Mouse (Mus musculus): ENCODE data around the gene Klhl20.
A peak's percentile ranks its signal among the peaks of the same experiment; 100 is the strongest.
"Not testable (repeated sequence)": the region's sequence is repeated elsewhere in the genome, so short reads cannot be mapped to it uniquely, and the experiment has no call there.

Klhl20 gene

DNA sequence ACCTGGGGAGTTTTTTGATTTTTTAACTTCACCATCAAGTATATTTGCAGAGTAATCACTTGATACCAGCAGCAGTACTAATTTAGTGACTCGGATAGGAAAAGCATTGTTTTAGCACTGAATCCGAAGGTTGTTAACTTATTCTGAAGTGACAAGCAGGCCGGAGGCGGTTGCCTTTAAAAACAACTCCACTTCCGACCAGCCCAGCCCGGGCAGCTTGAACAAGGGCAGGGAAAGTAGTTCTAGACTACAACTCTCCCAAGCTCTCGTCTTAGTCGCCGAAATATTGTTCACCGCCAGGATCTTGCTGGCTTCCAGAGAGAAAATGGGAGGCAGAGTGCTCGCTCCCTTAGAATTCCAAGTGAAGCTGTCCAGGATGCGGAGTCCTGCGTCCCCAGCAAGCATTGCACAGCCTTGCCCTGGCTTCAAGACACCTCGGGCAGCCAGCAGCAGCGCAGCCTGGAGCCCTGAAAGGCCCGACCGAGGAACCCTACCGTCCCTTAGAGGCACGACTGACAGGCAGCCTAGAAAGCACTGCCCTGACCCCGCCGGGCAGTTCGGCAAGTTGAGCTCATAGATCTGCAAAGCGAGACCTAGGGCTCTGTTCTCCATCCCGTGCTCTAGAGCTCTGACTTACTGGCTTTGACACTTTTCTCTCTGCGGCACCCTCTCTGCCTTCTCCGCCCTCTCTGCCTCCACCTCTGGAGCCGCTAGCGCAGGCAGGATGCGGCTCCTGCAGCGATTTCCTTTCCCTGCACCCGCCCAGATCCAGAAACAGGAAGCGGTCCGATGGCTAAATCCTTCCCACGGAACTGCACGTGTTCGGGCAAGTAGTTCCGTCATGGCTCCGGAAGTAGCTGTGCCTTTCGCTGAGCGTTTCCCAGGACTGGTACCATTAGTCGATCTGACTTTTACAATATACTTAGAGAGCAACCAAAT, at the start of gene Klhl20:
Gene Klhl20 (minus strand): TSS at position 786 of the 939 bp plus-strand sequence.
- DNase-seq = peak; percentile 78 to 87

DNA sequence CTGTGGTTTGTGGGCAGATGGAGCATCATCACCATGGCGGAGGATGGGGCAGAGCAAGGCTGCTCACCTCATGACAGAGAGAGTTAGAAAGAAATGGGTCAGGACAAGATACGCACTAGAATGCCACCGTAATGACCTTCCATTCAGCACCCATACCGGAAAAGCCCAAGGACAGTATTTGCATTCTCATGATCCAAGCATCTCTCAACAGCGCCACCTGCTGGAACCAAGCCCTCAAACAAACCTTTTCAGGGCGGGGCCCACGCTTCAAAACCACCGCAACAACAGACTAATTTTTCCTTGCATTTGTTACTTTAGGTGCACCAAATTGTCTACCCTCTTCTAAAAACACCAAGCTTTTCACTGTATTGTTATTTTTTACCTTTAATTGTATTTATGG, 49.4 kb upstream of the Klhl20 start:
- peak in 1 of 2 experiments; percentile 30 for DNase-seq

DNA sequence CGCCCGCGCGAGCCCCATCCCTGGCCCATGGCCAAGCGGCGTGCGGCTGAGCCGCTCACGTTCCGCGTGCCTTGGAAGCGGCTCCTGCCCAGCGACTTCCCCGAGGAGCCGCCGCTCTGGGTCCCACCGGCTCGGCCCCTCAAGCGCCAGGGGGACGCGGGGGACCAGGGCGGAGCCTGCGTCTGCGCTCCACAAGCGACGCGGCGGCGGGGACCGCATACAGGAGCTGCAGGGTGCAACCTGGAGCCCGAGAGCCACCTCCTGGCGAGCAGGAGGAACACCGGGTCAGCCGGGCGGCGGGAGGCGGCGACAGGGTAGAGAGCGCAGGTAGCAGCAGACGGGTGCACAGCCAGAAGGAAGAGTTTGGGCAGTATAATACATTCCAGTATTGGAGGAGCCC, 39.3 kb upstream of the Klhl20 start:
- DNase-seq = peak; percentile 60 to 61

DNA sequence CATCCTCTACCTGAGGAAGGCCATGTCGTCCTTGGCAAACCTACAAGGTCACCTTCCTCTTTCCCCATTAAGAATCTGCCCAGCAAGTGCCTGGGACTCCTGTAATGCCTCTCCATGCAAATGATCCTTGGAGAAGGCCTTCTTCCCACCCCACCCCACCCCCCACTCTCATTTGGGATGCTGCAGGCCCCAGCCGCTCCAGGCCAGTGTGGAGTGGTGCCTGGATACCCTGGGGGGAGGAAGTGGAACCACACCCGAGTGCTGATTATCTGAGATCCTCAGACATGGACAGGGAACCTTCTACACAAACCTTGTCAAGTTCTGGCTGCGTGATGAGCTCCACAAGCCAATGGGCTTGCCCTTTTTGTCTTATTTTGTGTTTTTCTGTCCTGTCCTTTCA, 29.0 kb upstream of the Klhl20 start:
- no peak for DNase-seq

DNA sequence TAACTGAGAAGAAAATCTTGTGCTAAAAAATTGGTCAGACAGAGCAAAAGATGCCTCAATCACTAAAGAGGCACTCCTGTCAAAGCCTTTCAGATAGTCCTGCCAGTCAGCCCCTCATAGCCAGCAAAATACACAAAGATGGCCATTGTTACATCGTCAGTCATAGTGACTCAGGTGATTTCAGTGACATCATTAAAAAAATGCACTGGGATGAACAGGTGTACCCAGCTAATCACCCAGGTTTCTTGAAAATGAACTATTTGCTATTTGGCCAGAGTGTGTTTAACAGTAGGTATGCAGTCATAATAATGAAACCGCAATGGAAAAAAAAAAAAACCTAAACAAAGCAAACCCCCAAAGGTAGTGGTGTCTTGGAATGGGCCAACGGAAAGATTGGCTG, 27.9 kb upstream of the Klhl20 start, which contains the start of gene Tex50:
Gene Tex50 (minus strand): TSS at position 101 of the 400 bp plus-strand sequence.
- DNase-seq = no peak

DNA sequence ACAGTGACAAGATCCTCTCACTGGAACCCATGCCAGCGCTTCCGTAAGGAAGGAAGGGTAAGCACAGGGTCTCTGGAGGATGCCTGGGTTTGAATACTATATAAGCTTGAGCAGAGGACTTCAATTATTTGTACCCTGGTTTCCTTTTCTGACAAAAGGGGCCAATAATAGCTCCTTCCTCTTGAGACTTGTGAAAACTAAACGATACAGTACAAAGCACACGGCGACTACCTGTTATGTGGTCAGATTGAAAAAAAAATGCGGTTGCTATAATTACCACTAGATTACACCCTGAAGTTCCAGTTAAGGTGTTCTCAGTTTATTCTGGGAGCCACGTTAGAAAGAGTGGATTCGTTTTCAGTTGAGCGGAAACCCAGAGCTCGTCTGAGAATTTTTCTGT, 25.2 kb upstream of the Klhl20 start:
- DNase-seq = no peak

DNA sequence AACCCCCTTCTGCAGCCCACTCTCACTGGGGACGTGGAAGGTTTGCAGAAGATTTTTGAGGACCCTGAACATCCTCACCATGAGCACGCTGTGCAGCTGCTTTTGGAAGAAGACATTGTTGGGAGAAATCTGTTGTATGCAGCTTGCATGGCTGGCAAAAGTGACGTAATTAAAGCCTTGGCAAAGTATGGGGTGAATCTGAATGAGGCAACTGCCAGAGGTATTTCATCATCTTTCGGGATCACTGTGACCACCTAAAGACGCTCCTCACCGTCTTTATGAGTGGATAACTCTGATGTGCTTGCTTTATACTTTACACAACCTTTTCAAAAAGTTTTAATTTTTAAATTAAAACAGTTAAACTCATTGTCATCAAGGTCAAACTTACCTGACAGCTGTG, 19.8 kb upstream of the Klhl20 start:
- DNase-seq = no peak

DNA sequence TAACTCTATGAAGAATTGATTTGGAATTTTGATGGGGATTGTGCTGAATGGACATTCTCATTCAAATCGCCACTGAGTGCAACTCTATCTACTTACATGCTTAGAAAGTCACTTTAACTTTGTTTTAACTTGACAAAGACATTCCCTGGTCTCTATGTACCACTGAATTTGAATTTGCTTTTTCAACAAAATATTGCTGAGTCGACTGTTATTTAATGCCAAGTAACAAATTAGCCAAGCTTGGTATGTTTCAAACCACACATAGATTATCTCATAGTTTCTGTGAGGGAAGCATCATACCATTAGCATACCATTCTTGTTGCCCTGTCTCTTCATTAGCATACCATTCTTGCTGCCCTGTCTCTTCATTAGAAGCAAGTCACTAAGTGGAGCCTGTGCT, 16.6 kb upstream of the Klhl20 start:
- DNase-seq = no peak

DNA sequence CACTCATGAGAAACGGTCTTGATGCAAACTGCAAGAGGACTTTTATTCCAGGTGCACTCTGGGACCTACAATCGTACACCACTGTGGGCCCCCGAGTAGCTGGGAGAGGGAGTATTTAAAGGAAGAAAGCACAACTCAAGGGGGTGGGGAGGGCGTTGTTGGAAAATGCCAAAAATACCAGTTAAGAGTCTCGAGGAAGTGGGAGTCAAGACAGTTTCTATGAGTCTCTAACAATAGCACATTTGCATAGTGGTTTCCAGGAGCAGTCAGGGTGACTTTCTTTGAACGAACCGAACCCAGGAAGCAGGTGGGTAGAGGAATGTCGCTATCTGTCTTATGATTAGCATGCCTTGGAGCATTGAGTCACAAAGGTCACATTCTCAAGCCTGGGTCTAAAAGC, 14.3 kb upstream of the Klhl20 start:
- DNase-seq = not testable (repeated sequence)

DNA sequence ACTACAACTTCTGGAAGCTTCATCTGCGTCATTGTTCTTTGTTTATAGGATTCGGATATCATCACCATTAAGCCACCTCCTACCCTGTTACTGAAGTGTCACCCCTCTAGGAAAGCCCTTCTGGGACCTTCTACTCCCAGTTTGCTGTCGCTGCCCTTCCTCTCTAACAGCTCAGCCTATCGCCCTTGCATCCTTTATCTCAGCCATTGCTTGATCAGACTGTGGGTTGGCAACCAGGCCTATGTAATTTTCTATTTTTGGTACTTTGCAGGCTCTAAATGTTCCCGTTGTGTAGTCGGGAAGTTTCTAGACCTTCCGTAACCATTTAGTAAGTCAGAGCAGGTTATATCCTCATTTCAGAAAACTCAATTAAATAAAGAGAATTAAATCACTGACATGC, 11.9 kb upstream of the Klhl20 start:
- DNase-seq = no peak

DNA sequence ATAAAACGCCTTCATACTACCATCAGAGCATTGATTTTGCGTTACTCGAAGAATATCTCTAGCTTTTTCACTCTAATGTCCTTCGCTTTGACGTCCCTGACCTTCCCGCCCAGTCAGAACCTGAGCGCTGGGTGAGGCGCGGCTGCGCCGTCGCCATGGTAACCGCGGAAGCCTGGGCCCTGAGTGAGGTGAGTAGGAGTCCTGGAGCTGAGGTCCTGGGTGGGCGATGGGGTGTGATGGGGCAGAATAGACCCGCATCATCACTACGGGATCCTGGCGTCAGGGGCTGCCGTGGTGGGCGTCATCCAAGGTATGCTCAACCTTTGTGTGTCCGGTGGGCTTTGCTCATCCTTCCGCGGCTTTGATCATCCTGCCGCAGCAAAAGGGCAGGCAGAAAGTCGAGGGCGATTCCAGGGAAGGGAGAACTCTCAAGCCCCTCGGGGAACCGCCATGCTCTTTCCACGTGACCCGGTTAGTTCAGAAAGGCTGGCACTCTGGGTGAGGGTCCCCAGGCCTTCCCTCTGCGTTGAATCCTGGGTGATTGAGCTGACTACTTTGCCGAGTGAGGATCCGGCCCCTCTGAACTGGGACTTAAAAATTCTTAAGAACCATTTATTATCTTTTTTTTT, 11.3 kb upstream of the Klhl20 start, which contains the start of gene Ankrd45:
Gene Ankrd45 (plus strand): TSS at position 161 of the 629 bp plus-strand sequence.
- peak in 1 of 2 experiments; percentile 15 for DNase-seq

DNA sequence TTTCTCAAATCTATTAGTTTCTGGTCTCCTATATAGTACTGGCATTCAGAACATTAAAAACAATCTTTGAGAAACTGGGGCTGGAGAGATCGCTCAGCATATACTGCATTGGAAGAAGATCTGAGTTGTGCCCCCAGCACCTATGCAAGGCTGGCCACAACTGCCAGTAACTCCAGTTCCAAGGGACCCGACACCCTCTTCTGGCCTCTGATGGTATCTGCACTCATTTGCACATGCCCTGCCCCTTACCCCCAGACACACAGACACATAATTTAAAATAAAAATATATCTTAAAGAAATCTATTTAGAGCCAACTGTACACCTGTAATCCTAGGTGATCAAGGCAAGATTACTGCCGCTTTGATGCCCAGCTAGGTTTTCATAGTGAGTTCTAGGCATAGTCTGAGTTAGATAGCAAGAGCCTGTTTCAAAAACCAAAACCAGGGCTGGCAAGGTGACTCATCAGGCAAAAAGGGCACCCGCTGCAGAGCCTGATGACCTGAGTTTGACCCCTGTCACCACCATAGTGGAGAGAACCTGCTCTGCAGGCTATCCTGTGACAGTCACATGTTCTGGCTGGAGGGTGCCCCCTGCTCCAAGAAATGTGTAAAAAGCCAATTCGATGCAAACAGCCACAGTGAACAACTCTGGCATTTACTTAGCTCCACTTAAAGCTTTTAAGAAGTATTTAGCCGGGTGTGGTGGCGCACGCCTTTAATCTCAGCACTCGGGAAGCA, 8.9 kb upstream of the Klhl20 start:
- no peak for DNase-seq

DNA sequence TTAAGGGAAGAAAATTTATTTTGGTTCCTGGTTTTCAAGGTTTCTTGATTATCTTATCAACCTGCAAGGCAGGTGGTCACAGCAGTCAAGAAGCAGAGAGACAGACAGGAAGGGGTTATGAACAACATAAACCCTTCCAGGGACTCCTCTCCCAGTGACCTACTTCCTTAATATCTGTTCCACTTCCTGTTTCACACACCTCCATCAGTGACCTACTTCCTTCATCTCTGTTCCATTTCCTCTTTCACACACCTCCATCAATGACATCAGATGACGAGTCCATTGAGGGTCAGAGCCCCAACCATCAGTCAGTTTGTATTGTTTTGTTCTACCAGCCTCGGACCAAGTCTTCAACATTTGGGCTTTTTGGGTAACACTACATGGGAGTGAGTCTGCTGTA, 8.2 kb upstream of the Klhl20 start:
- DNase-seq = no peak

DNA sequence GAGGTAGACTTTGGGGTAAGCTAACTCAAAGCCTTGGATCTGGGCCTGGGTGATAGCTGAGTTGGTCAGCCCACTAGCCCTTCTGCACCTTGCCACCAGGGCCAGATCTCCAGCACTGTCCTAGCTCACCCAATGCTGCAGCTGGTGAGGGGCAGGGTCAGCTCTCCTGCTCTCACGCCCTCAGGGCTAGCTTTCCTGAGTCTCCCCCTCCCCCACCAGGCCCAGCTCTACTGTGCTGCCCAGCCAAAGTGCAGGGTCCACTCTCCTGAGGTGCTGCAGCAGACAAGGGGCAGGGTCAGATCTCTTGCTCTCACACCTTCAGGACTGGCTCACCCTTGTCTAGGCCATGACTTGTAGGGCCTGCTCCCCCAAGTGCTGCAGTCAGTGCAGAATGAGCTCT, 4.8 kb downstream of the Klhl20 start:
- no peak for DNase-seq

DNA sequence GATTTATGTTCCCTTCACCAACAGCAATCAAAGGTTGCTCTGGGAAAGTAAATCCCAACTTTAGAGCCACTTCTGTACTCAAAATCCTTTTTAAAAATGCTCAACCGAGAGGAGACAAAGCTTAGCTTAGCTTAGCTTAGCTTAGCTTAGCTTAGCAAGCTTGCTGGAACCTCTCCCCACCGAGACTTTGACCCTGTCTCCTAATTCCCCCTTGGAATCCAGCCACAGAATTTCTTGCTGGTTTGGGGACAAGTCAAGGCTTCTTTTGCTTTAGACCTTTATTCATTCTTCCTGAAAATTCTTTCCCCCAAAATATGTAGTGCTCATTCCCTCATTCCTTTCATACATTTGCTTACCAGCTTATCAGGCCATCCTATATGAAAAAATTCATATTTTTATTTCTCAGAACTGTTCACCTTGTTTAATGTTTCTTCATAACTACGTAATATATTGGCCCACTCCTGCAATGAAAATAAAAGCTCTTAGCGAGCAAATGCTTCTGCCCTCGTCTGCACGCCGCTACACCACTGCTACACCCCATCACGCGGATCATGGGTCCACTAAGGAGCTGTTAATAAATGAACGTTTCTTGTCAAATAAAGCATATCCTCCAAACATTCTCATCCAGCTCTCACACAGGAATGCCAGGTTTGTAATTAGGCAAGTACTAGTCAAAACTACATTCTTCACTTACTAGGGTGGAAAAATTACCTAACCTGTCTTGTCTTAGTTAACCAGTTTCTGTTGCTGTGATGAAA, 8.5 kb downstream of the Klhl20 start:
- no peak for DNase-seq

DNA sequence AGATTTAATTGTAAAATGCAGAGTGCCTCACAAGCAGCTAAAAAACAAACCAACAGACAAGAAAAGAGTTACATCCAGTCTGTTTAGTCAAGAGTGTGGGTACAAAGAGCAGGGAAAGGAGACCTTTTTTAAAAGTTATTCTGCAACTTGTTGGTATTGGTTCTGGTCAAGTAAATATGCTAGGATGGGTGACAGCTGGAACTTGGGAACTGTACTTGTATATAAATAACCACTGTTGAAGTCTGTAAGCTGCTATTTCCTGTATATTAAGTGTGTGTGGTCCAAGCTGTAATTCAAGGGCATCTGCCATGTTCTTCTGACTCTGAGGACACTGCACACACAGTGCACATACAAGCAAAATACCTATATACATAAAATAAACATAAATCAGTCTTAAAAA, 16.7 kb downstream of the Klhl20 start:
- DNase-seq = no peak

DNA sequence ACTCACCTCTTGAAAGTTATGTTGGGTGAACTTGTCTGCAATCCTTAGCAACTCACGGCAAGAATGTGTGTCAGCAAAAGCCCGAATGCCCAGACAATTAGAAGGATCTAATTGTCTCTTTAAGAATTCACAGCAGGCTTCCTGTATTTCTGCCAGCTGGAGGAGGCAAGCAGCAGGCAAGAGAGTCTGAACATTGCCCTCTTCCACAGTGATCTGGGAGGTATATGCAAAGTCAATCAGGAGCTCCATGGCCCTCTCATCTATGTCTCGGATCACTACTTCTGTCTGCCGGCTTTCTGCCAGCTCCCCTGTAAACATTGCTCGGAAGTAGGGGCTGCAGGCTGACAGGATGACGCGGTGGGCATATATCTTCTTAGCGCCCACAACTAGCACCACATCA, 22.1 kb downstream of the Klhl20 start:
- no peak for DNase-seq

DNA sequence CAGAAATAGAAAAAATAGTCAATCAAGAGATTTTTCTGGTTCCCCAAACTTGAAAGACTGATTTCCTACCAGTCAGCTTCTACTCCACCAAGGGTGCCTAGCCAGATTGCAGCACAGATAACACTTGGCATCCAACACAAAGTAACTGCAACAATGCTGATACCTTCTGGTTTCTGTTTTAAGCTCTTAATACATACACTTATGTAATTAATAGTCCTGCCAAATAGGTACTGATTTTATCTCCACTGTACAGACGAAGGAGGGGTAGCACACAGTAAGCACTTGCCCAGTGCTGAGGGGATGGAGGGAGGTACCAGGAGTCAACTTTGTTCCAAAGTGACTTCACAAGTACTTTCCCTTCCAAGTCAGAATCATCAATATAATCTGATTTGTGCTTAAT, 27.5 kb downstream of the Klhl20 start:
- DNase-seq = no peak

DNA sequence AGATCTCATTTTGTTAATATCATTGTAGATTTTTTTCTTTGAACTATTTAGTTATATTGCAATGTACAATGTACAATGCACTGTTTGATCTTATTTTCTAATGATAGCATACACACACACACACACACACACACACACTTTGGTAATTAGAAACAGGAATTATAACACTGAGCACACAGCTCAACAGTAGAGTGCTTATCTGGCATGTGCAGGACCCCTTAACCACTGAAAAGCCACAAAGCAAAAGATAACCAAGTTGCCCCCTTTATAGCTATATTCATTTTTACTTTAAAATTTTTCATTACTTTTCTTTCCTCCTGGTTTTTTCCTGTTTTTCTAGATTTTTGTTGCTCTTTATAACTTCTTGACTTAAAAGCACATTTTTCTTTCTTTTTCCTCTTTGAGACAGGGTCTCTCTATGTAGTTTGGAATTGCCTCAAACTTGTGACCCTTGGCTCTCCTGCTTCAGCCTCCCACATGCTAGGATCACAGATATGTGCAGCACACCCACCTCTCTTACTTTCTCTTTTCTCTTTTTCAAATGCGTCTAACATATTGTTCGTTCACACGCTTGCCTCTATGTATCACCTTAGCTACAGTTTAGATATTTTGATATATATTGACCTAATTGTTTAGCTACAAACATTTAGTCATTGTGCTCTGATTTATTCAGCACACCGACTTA, 31.4 kb downstream of the Klhl20 start:
- no peak for DNase-seq

DNA sequence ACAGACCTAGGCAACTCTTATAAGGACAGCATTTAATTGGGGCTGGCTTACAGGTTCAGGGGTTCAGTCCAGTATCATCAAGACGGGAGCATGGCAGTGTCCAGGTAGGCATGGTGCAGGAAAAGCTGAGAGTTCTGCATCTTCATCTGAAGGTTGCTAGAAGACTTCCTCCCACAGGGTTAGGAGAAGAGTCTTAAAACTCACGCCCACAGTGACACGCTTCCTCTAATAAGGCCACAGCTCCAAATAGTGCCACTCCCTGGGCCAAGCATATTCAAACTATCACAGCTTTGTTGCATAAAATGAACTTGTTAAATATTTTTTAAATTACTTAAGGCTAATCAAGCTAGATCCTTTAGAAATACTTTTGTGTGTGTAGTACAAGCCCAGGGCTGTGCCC, 54.1 kb downstream of the Klhl20 start:
- no peak for DNase-seq

DNA sequence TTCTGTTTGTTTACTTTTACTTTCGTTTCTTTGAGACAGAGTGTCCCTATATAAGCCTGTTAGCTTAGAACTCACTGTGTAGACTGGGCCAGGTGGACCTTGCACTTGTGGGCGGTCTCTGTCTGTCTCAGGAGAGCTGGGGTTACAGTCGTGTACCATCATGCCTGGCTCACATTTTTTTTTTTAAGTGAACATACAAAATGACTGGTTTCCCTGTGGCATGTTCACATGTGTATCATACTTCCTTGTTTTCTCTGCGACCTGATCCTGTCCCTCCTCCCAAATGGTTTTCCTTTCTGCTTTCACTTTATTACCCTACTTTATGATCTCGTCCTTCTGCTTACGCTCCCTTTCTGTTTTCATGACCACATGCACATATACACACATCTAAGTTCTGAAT, 55.1 kb downstream of the Klhl20 start:
- DNase-seq = no peak

DNA sequence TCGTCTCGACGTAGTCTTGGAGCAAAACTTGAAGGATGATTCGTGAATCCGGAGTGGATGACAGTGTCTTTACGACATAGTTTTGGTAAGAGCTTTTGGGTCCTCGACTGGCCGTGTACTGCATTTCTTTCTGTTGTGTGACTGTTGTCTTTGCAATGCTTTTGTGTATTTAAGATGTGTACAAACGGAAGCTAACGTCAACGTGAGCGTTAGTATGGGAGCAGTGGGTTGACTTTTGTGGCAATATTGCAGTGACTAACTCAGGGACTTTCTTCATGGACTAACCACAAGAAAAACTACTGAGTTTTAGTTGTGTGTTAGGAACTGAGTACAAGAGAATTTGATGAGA, 60.1 kb downstream of the Klhl20 start:
- no peak for DNase-seq

Data from thymus, adult 18-20 months (tissue).